Mouse (Mus musculus): ENCODE measurements around the gene Akap8. TPM values are rescaled to one million over a fixed set of nuclear protein-coding genes. Genes with fewer than 3 reads are reported as not detected.

Akap8 gene
- 10 to 100 TPM; 33.2 to 40.2 TPM for total RNA-seq (2021)
- long read RNA-seq, experiment 1, full-length matches to known transcripts, result 14 of 24 reads
- long read RNA-seq, experiment 1, partial matches to known transcripts, result 4 of 24 reads
- long read RNA-seq, experiment 1, other reads (novel, unspliced or antisense), result 6 of 24 reads
- long read RNA-seq, experiment 2, transcript Akap8-201 (14 exons, 3,731 nt), result major isoform, 12 of 33 reads
- long read RNA-seq, experiment 2, partial matches to known transcripts, result 8 of 33 reads
- long read RNA-seq, experiment 2, other reads (novel, unspliced or antisense), result 13 of 33 reads

GRCm38 (mm10) chr17:32320597-32321389 is at the start of gene Akap8:
Akap8 (minus strand) TSS chr17:32321238.
- H3K27ac ChIP-seq, result peak within 1 kb of the TSS; percentile 97
- intact Hi-C loops (cut with DNase I), result loop anchor here (5.0 kb wide), 1 partner anchor 38 kb away; the partner anchor contains the start of gene Brd4
- TF ChIP-seq CTCF (IDR thresholded peaks at IDR 0.05), result no peak

GRCm38 (mm10) chr17:32368991-32369578 is 48.0 kb upstream of the Akap8 start:
- DNase-seq, result no peak
- no peak overlapping the region for H3K27ac ChIP-seq
- H3K4me3 ChIP-seq, result no peak overlapping the region
- no peak for TF ChIP-seq CTCF (IDR thresholded peaks at IDR 0.05)
- intact Hi-C loops (cut with DNase I), result no loop called here

More at GRCm38 (mm10) chr17:32320597-32321389, at the start of gene Akap8:
- peak; percentile 98 for DNase-seq
- peak within 1 kb of the TSS; percentile 86 for H3K4me3 ChIP-seq

DNA sequence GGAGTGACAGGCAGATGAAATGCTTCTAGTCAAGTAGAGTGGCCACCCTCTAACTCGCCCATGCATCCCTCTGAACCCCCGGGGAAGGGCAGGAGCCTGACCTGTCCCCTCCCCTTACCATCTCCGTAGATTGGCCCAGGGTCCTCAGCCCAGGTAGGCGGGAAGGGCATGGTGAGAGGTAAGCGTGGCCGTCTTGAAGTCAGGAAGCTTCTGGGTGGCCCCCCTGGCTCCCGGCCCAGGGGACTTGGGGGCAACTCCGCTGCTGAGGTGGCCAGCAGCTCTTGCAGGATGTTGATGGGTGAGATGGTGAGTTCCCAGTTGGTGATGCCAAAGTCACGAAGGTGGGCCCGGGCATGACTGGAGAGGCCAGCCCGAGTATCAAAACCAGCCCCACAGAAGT is 46.7 kb upstream of the Akap8 start:
- TF ChIP-seq CTCF (IDR thresholded peaks at IDR 0.05), result no peak
- peak; percentile 21 for DNase-seq
- intact Hi-C loops (cut with DNase I), result no loop called here

GRCm38 (mm10) chr17:32365296-32365695 is 44.3 kb upstream of the Akap8 start:
- TF ChIP-seq CTCF (IDR thresholded peaks at IDR 0.05), result no peak
- DNase-seq, result no peak
- intact Hi-C loops (cut with DNase I), result no loop called here
- H3K27ac ChIP-seq, result peak overlapping the region; percentile 87
- peak overlapping the region; percentile 89 for H3K4me3 ChIP-seq

More for the DNA sequence above, 46.7 kb upstream of the Akap8 start:
- Histone ChIP-seq H3K27ac (no peak overlapping the region), H3K4me3 (no peak overlapping the region)

GRCm38 (mm10) chr17:32364850-32365249 is 43.8 kb upstream of the Akap8 start:
- Histone ChIP-seq H3K27ac (peak overlapping the region; percentile 87), H3K4me3 (peak overlapping the region; percentile 89)
- no peak for DNase-seq
- TF ChIP-seq CTCF (IDR thresholded peaks at IDR 0.05), result no peak
- intact Hi-C loops (cut with DNase I), result no loop called here

GRCm38 (mm10) chr17:32364331-32364730 is 43.3 kb upstream of the Akap8 start:
- intact Hi-C loops (cut with DNase I), result no loop called here
- peak; percentile 28; the same call in 1 of the 2 replicates for TF ChIP-seq CTCF (IDR thresholded peaks at IDR 0.05)
- Histone ChIP-seq H3K27ac (peak overlapping the region; percentile 87), H3K4me3 (peak overlapping the region; percentile 89)
- DNase-seq, result peak; percentile 95

DNA sequence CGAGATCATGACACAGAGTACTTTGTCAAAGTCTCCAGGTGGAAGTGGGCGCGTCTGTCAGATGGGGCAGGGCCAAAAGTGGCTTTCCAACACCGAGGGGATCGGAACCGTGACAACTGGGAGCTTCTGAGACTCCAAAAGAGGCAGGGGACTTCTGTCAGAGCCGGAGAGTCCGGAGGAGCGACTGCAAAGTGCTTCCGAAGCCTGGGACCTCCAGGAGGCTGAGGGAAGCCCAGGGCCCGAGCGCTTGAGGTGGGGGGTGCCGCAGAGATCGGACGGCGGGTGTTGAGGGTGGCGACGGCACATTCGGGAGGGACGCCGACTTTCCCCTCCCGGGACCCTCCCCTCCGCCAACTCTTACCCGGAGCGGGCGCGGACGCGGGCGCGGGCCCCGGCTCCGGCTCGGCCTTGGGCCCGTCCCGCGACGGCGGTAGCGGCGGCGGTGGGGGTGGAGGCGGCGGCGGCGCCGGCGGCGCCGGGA is 42.8 kb upstream of the Akap8 start:
- intact Hi-C loops (cut with DNase I), result loop anchor here (2.0 kb wide), 1 partner anchor 25 kb away; the partner anchor contains the start of gene Wiz
- H3K4me3 ChIP-seq, result peak overlapping the region; percentile 89
- no peak for TF ChIP-seq CTCF (IDR thresholded peaks at IDR 0.05)
- peak; percentile 39 for DNase-seq
- H3K27ac ChIP-seq, result peak overlapping the region; percentile 87

GRCm38 (mm10) chr17:32362686-32363085 is 41.6 kb upstream of the Akap8 start:
- Histone ChIP-seq H3K27ac (no peak overlapping the region), H3K4me3 (peak overlapping the region; percentile 89)
- intact Hi-C loops (cut with DNase I), result loop anchor here (2.0 kb wide), 1 partner anchor 26 kb away; the partner anchor contains the start of gene Wiz
- no peak for DNase-seq
- TF ChIP-seq CTCF (IDR thresholded peaks at IDR 0.05), result no peak

DNA sequence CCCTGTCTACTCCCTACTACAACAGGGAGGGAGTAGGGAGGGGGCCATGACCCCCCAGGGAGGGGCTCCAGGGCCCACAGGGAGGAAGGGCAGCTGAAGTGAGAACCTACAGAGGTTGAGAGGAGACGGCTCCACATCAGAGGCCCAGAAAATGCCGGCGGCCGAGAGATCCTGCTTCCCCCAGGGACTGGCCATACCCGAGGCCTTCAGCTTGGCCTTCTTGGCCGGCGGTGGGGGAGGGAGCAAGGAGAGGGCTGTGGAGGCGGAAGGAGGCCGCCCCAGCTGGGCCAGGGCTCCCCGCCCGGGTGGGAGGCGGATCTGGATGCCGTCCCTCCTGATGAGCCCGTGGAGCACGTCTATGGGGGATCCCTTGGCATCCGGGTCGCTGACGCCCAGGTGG is 38.9 kb upstream of the Akap8 start:
- no peak for DNase-seq
- intact Hi-C loops (cut with DNase I), result no loop called here
- H3K4me3 ChIP-seq, result no peak overlapping the region
- TF ChIP-seq CTCF (IDR thresholded peaks at IDR 0.05), result no peak
- no peak overlapping the region for H3K27ac ChIP-seq

- no peak for TF ChIP-seq CTCF (IDR thresholded peaks at IDR 0.05)
- DNase-seq, result no peak
- intact Hi-C loops (cut with DNase I), result no loop called here
- no peak overlapping the region for H3K27ac ChIP-seq
- H3K4me3 ChIP-seq, result no peak overlapping the region
Measured at GRCm38 (mm10) chr17:32358943-32359340, 37.9 kb upstream of the Akap8 start.

- intact Hi-C loops (cut with DNase I), result no loop called here
- TF ChIP-seq CTCF (IDR thresholded peaks at IDR 0.05), result no peak
- DNase-seq, result no peak
Measured at GRCm38 (mm10) chr17:32358192-32358942, 37.3 kb upstream of the Akap8 start.

More at GRCm38 (mm10) chr17:32358192-32358942, 37.3 kb upstream of the Akap8 start:
- Histone ChIP-seq H3K4me3 (no peak overlapping the region), H3K27ac (no peak overlapping the region)

Measured in gastrocnemius, adult 2 months (tissue).